Mouse (Mus musculus) lung, embryonic 16.5 days (tissue): ENCODE data around the gene Susd2. TPM values are rescaled to one million over a fixed set of nuclear protein-coding genes. Genes with fewer than 3 reads are reported as not detected.

ENCODE experiments used
- ATAC-seq: fragments of 200-750 bp; cut with Nextera tagmentation; 2 replicates; pipeline ENCODE4 v1.8.0; 2017; ENCODE audit warnings: low read depth, mild to moderate bottlenecking, moderate library complexity
- H3K27ac ChIP-seq: fragments of 300-500 bp; sonication (generic); 2 replicates; pipeline ENCODE4 v1.5.1; 2014; ENCODE audit warnings: mild to moderate bottlenecking, control low read depth, low read length
- H3K27me3 ChIP-seq: fragments of 300-500 bp; sonication (generic); 2 replicates; pipeline ENCODE4 v1.6.1; 2014; ENCODE audit warnings: low read depth, low read length, mixed read lengths; ENCODE audit not compliant: control insufficient read depth, insufficient read depth
- H3K36me3 ChIP-seq: fragments of 300-500 bp; sonication (generic); 2 replicates; pipeline ENCODE4 v1.6.1; 2014; ENCODE audit warnings: low read length; ENCODE audit not compliant: control insufficient read depth, insufficient read depth
- H3K4me1 ChIP-seq: fragments of 300-500 bp; sonication (generic); replicated peaks from 2 replicates; pipeline ENCODE4 v1.6.1; 2014; ENCODE audit warnings: low read length, mixed read lengths; ENCODE audit not compliant: control insufficient read depth, insufficient read depth
- H3K4me2 ChIP-seq: fragments of 300-500 bp; sonication (generic); 2 replicates; pipeline ENCODE4 v1.6.1; 2014; ENCODE audit warnings: low read depth, low read length, control low read depth
- H3K4me3 ChIP-seq: fragments of 300-500 bp; sonication (generic); 2 replicates; pipeline ENCODE4 v1.5.1; 2014; ENCODE audit warnings: mild to moderate bottlenecking, low read length, control low read depth
- H3K9ac ChIP-seq: fragments of 300-500 bp; sonication (generic); 2 replicates; pipeline ENCODE4 v1.6.1; 2014; ENCODE audit warnings: low read length, control low read depth
- H3K9me3 ChIP-seq: fragments of 300-500 bp; sonication (generic); 2 replicates; pipeline ENCODE4 v1.6.1; 2016; ENCODE audit warnings: low read length; ENCODE audit not compliant: control insufficient read depth
- WGBS: fragments of 180-500 bp; shearing (Covaris S2); extraction: QIAGEN DNeasy Blood & Tissue Kit; methylation state at CpG from one replicate; pipeline ENCODE4 v1.1.7; 2014; 5-methylcytosine and 5-hydroxymethylcytosine counted together
- polyA plus RNA-seq: library from polyadenylated mRNA; unstranded; fragments of >200 nt; fragmentation: Nextera tagmentation; extraction: Ambion mirVana; gene quantifications from 2 replicates; pipeline ENCODE4 v1.2.1, GENCODE M21; 2015

Susd2 gene
- polyA plus RNA-seq, 1 experiment from 2014 or later: 11.0 TPM

DNA sequence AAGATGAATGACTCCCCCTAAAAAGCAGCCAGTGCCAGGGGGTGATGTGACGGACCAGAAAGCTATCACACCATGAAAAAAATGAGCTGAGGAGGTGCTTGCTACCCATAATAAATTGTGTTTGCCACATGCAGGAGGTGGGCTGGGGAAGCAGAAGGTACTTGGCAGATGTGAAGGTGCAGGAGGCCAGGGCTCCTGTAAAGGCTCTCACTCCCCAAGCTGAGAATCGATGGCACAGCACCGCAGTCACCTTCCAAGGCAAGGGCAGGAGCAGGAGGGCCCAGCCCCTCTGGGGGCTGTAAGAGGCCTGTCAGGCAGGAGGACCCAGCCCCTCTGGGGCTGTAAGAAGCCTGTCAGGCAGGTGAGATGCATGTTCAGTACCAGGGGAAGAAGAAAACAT is 18.1 kb upstream of the Susd2 start:
- peaks cover 8% of the 10 kb centered on the region for H3K4me1 ChIP-seq
- H3K9ac ChIP-seq: no peak overlapping the region
- WGBS: 85% methylated on average over 3 of the region's 3 CpGs
- H3K27me3 ChIP-seq: no peaks in the 10 kb centered on the region
- peaks cover 3% of the 10 kb centered on the region for H3K36me3 ChIP-seq
- H3K4me3 ChIP-seq: no peak overlapping the region
- H3K9me3 ChIP-seq: no peaks in the 10 kb centered on the region
- H3K27ac ChIP-seq: no peak overlapping the region
- no peak overlapping the region for H3K4me2 ChIP-seq
- ATAC-seq: no peak

DNA sequence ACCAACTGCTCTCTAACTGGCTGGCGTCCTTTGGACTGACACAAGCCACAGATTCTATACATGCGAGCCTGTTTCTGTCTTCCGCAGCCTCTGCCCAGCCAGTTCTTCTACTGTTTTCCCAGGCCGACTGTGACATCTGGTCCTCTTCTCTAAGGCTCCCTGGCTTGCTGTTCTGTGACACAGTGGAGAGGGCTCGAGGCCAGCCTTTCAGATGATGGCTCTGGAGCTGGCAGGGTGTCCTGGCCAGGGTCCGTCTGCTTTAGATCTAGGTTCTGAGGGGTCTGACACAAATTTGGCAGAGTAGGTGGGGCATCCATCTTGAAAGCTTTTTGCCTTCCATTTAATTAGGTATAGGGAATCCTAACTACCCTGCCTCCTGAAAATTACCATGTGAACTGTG is 17.6 kb upstream of the Susd2 start:
- peak; percentile 47 for ATAC-seq
- 73% methylated on average over 6 of the region's 6 CpGs for WGBS

DNA sequence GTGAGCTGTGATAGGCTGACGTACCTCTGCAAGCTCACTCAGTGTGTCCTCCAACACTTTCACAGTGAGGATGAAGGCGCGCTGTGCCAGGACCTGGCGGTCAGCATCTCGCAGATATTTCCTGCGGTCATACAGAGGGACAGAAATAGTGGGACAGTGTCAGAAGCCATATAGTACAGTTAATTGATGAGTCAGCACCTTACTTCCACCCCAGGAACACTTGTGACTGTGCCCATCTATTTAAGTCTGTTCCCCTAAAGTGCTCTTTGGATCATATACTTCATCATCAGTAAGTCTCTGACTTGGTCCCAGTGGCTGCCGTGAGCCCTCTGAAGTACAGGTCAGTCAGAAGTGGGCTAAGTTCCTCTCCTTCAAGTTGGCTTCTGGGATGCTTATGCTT is 14.0 kb upstream of the Susd2 start:
- WGBS: 95% methylated on average over 7 of the region's 7 CpGs
- Histone ChIP-seq H3K4me3 (no peak overlapping the region), H3K27me3 (no peaks in the 10 kb centered on the region), H3K27ac (no peak overlapping the region), H3K9me3 (no peaks in the 10 kb centered on the region), H3K4me2 (no peak overlapping the region), H3K4me1 (no peaks in the 10 kb centered on the region), H3K36me3 (peaks cover 32% of the 10 kb centered on the region), H3K9ac (no peak overlapping the region)
- ATAC-seq: no peak

More for the DNA sequence above, 17.6 kb upstream of the Susd2 start:
- Histone ChIP-seq H3K27ac (no peak overlapping the region), H3K9ac (no peak overlapping the region), H3K36me3 (peaks cover 7% of the 10 kb centered on the region), H3K9me3 (no peaks in the 10 kb centered on the region), H3K4me2 (no peak overlapping the region), H3K4me3 (no peak overlapping the region), H3K4me1 (peaks cover 3% of the 10 kb centered on the region), H3K27me3 (no peaks in the 10 kb centered on the region)

DNA sequence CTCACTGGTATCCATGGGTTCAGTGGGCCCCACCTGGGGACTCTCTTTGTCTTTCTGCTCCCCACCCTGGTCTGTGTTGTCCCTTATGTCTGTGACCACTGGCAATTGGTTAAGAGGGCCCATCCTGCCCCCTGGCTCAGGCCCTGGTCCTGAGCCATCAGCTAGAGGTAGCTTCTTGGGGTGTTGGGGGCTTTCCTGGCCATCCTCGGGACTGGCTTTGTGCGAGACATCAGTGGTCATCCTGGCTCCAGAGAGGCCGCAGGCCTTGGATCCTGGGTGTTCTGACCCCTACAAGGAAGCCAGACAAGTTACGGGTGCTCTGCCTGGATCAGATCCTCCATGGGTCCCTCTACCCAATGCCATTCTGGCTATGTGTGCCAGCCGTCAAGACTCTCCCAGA is 13.4 kb upstream of the Susd2 start:
- H3K27me3 ChIP-seq: no peaks in the 10 kb centered on the region
- peaks cover 38% of the 10 kb centered on the region for H3K36me3 ChIP-seq
- H3K9me3 ChIP-seq: no peaks in the 10 kb centered on the region
- H3K4me3 ChIP-seq: no peak overlapping the region
- H3K4me2 ChIP-seq: no peak overlapping the region
- no peak overlapping the region for H3K27ac ChIP-seq
- 91% methylated on average over 5 of the region's 5 CpGs for WGBS
- H3K9ac ChIP-seq: no peak overlapping the region
- no peak for ATAC-seq
- no peaks in the 10 kb centered on the region for H3K4me1 ChIP-seq

DNA sequence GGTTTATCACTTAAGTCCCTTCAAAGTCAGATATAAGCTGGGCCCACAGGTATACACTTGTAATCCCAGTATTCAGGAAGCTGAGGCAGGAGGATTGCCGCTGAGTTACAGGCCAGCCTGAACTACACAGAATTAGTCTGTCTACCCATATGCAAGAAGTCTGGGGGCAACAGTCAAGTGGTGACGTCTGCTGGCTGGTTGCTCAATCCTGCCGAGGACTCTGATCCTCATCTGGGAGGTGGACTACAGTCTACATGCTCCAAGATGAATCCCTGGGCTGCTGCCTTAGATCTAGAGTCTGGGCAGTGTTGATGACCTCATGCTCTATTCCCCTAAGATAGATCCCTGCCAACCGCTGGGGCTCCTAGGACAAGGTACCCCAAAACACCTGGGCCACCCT is 10.2 kb upstream of the Susd2 start:
- 75% methylated on average over 4 of the region's 4 CpGs for WGBS
- ATAC-seq: no peak
- Histone ChIP-seq H3K4me3 (no peak overlapping the region), H3K9ac (no peak overlapping the region), H3K4me2 (no peak overlapping the region), H3K36me3 (peaks cover 64% of the 10 kb centered on the region), H3K4me1 (peaks cover 2% of the 10 kb centered on the region; the same call in 1 of the 2 replicates), H3K9me3 (no peaks in the 10 kb centered on the region), H3K27me3 (no peaks in the 10 kb centered on the region), H3K27ac (no peak overlapping the region)

DNA sequence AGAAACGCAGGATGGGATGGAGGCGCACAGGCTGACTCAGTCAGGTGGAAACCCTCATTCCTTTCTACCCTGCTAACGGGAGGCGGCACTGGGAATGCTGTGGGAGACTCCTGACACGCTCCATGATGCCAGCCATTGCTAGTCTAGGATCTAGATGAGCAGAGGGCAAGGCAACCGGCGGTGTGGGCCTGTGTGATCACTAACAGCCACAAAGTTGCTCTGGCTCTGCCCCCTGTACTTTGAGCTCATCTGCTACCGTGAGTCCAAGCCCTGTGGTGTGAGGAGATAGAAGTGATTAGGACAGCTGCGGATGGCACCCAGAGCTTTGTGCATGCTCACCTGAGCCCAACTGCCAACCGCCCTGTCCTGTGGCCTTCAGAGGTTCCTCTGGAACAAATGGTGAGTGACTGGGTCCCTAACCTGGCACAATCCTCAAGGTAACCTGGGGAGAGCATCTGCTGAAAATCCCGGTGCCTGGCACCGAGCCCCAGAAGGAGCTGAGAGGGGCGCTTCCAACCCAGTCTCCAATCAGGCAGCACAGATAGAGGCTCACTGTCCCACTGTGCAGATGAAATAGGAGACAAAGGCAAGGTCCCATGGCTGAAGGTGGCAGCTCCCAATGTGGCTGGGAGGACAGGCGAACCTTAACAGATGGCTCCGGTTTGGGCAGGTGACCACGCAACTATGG is 7.7 kb upstream of the Susd2 start:
- no peaks in the 10 kb centered on the region for H3K27me3 ChIP-seq
- no peak overlapping the region for H3K4me2 ChIP-seq
- ATAC-seq: no peak
- WGBS: 95% methylated on average over 16 of the region's 16 CpGs
- H3K4me1 ChIP-seq: peaks cover 16% of the 10 kb centered on the region
- no peaks in the 10 kb centered on the region for H3K9me3 ChIP-seq
- no peak overlapping the region for H3K4me3 ChIP-seq
- H3K9ac ChIP-seq: no peak overlapping the region
- no peak overlapping the region for H3K27ac ChIP-seq
- peaks cover 62% of the 10 kb centered on the region for H3K36me3 ChIP-seq

DNA sequence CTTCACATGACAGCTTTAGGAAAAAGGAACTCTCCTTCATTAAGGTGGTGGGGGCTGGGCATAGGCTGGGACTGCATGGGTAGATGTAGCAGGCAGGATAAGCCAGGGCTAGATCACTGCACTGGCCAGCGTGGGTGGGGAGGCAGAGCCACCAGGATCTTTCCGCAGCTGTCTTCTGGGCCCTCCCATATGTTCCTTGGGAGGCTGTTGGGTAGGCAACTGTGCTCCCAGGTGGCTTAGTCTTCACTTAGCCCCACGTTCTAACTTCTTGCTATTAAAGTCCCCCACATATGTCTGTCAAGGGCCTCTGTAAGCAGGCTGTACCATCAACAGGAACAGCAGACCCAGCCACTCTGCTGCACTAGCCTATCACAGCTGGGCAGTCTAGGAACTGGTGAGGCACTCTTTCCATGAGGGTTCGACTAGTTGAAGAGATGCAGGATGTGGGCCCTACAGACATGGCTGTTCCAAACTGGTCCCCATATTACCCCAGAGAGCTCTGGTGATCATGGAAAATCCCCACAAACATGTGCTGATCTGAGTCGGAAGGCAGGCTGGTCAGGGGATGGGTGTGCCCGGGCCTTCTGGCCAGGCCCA is 6.6 kb upstream of the Susd2 start:
- WGBS: 93% methylated on average over 6 of the region's 6 CpGs
- no peak overlapping the region for H3K4me3 ChIP-seq
- no peaks in the 10 kb centered on the region for H3K9me3 ChIP-seq
- H3K27ac ChIP-seq: no peak overlapping the region
- no peak for ATAC-seq
- peaks cover 61% of the 10 kb centered on the region for H3K36me3 ChIP-seq
- no peak overlapping the region for H3K4me2 ChIP-seq
- H3K9ac ChIP-seq: no peak overlapping the region
- H3K27me3 ChIP-seq: no peaks in the 10 kb centered on the region
- H3K4me1 ChIP-seq: peaks cover 16% of the 10 kb centered on the region

DNA sequence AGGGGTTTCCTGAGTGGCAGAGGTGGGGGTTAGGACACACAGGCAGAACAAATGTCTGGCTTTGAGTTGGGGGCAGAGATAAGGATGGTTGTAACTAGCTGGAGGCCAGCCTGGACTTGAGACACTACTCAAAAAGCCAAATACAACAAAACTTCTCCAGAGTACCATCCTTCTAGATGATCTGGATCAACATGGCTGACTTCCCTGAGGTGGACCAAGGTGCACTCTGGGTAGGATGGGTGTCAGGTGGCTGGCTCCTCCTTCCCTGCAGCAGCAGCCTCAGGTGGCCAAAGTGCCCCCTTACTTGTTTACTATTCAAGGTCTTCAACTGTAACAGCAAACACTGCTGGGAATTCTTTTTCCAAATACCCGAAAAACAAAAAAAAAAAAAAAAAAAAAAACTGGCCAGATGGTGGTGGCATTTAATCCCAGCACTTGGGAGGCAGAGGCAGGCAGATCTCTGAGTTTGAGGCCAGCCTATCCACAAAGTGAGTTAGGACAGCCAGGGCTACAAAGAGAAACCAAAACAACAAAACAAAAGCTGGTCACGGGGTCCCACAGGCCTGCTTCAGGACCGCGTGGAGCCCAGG is 5.7 kb upstream of the Susd2 start:
- Histone ChIP-seq H3K4me2 (no peak overlapping the region), H3K4me1 (peaks cover 16% of the 10 kb centered on the region), H3K27ac (no peak overlapping the region), H3K27me3 (no peaks in the 10 kb centered on the region), H3K9me3 (no peaks in the 10 kb centered on the region), H3K9ac (no peak overlapping the region), H3K4me3 (no peak overlapping the region), H3K36me3 (peaks cover 52% of the 10 kb centered on the region)
- ATAC-seq: no peak
- 85% methylated on average over 4 of the region's 4 CpGs for WGBS

DNA sequence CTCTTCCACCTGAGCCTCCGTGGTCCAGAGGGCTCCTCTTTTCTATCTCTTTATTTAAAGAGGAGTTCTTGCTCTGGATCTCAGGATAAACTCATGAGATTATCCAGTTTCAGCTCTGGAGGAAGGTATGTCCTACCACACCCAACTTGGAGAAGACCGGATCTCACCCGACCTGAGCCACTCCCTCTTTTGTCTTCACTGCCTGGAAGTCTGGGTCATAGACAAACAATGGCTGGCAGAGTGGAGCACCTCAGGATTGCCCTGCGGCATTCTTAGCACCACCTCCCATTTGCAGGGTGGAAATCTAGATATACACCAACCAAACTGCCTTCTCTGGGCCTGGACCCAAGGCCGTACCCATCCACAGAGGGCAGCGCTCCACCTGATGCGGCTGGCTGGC is 5.2 kb upstream of the Susd2 start:
- 79% methylated on average over 7 of the region's 7 CpGs for WGBS
- peaks cover 48% of the 10 kb centered on the region for H3K36me3 ChIP-seq

More for the DNA sequence above, 5.2 kb upstream of the Susd2 start:
- H3K27me3 ChIP-seq: no peaks in the 10 kb centered on the region
- H3K9ac ChIP-seq: no peak overlapping the region
- H3K9me3 ChIP-seq: no peaks in the 10 kb centered on the region
- no peak overlapping the region for H3K27ac ChIP-seq
- no peak overlapping the region for H3K4me3 ChIP-seq
- peaks cover 16% of the 10 kb centered on the region for H3K4me1 ChIP-seq
- no peak overlapping the region for H3K4me2 ChIP-seq
- no peak for ATAC-seq
